Mouse (Mus musculus) hindbrain, embryonic 10.5 days (tissue): ENCODE results near the gene Tanc1. TPM values are rescaled to one million over a fixed set of nuclear protein-coding genes. Genes with fewer than 3 reads are reported as not detected.

ENCODE experiments used
- DNase-seq: peaks from one replicate; pipeline ENCODE4 v3.0.0-alpha.2; 2017; ENCODE audit warnings: low spot score
- H3K27ac ChIP-seq: fragments of 300-500 bp; sonication (generic); 2 replicates; pipeline ENCODE4 v1.5.1; 2016; ENCODE audit warnings: mild to moderate bottlenecking, moderate library complexity
- H3K27me3 ChIP-seq: fragments of 300-500 bp; sonication (generic); 2 replicates; pipeline ENCODE4 v1.6.1; 2016; ENCODE audit warnings: mild to moderate bottlenecking; ENCODE audit not compliant: poor library complexity, insufficient read depth, severe bottlenecking
- H3K36me3 ChIP-seq: fragments of 300-500 bp; sonication (generic); 2 replicates; pipeline ENCODE4 v1.6.1; 2016; ENCODE audit warnings: mild to moderate bottlenecking, moderate library complexity
- H3K4me1 ChIP-seq: fragments of 300-500 bp; sonication (generic); replicated peaks from 2 replicates; pipeline ENCODE4 v1.6.1; 2016; ENCODE audit warnings: mild to moderate bottlenecking
- H3K4me3 ChIP-seq: fragments of 300-500 bp; sonication (generic); 2 replicates; pipeline ENCODE4 v1.5.1; 2016; ENCODE audit warnings: mild to moderate bottlenecking, moderate library complexity
- H3K9me3 ChIP-seq: fragments of 300-500 bp; sonication (generic); 2 replicates; pipeline ENCODE4 v1.6.1; 2016; ENCODE audit warnings: mild to moderate bottlenecking, moderate library complexity
- WGBS: fragments of 180-500 bp; shearing (Covaris S2); methylation state at CpG from one replicate; pipeline ENCODE4 v1.1.7; 2016; 5-methylcytosine and 5-hydroxymethylcytosine counted together
- polyA plus RNA-seq: library from polyadenylated mRNA; unstranded; fragments of >200 nt; fragmentation: Nextera tagmentation; extraction: Ambion mirVana; gene quantifications from 2 replicates; pipeline ENCODE4 v1.2.1, GENCODE M21; 2016

Tanc1 gene
- polyA plus RNA-seq, 1 experiment from 2014 or later, result 15.9 TPM

DNA sequence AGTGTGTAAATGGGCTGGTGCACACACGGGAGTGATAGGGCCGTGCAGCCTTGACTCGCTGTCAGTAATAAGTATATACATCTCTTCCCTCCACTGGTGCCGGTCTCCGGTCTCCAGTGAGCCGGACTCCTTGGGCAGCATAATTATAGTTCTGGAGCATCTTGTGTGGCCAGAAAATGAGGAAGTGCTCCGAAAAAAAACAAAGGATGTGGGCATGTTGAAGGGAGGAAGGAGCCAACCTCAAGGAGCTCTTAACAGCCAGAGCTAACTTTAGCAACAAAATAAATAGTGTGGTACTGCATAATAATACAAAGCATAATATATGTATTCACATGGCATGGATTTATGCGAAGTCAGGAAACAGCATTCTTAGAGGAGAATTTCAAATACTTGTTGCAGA is 30.9 kb downstream of the Tanc1 start:
- peaks cover 19% of the 10 kb centered on the region for H3K4me1 ChIP-seq
- 89% methylated on average over 8 of the region's 8 CpGs for WGBS
- no peak for DNase-seq
- H3K9me3 ChIP-seq, result no peaks in the 10 kb centered on the region
- H3K4me3 ChIP-seq, result no peak overlapping the region
- H3K27ac ChIP-seq, result no peak overlapping the region
- peaks cover 22% of the 10 kb centered on the region for H3K27me3 ChIP-seq
- H3K36me3 ChIP-seq, result no peaks in the 10 kb centered on the region

DNA sequence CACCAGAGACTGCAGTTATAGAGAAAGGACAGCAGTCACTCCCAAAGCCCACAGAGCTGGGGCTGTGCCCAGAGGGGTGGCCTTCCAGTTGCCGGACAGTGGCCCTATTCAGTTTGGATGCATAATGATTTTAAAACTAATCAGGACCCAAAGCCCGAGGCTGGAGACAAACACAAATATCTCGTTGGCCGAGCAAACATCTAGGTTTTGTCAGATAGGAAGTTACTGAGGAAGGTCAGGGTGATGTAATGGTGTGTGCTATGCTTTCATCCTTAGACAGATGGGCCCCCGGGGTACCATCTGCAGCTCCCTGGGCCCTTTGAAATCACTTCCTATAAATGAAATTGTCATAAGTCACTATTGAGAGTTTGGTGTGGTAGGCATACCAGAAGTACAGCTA is 33.0 kb downstream of the Tanc1 start:
- Histone ChIP-seq H3K4me1 (peaks cover 33% of the 10 kb centered on the region), H3K27ac (no peak overlapping the region), H3K9me3 (no peaks in the 10 kb centered on the region), H3K27me3 (peaks cover 40% of the 10 kb centered on the region), H3K4me3 (no peak overlapping the region), H3K36me3 (no peaks in the 10 kb centered on the region)
- WGBS, result 67% methylated on average over 5 of the region's 5 CpGs
- DNase-seq, result no peak

DNA sequence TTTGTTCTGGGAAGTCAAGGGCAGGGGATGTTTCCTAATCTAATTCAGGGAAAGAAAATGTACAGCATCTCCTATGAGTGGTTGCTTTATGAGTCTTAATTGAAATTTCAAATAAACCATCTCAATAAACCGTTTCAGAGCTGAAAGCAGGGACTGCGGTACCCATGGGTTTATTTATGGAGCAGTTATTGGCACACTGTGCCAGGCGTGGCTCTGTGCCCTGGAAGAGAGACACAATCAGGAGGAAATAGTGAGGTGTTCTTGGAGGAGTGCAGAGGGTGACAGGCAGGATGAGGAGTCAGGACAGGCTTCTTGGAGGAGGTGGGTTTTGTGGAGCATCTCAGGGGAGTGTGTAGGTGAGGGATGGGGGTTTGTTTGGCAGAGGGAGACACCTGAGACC is 33.7 kb downstream of the Tanc1 start:
- no peaks in the 10 kb centered on the region for H3K9me3 ChIP-seq
- no peak overlapping the region for H3K4me3 ChIP-seq
- peaks cover 33% of the 10 kb centered on the region for H3K4me1 ChIP-seq
- no peak overlapping the region for H3K27ac ChIP-seq
- WGBS, result 83% methylated on average over 3 of the region's 3 CpGs
- no peak for DNase-seq
- peaks cover 41% of the 10 kb centered on the region for H3K27me3 ChIP-seq
- no peaks in the 10 kb centered on the region for H3K36me3 ChIP-seq

DNA sequence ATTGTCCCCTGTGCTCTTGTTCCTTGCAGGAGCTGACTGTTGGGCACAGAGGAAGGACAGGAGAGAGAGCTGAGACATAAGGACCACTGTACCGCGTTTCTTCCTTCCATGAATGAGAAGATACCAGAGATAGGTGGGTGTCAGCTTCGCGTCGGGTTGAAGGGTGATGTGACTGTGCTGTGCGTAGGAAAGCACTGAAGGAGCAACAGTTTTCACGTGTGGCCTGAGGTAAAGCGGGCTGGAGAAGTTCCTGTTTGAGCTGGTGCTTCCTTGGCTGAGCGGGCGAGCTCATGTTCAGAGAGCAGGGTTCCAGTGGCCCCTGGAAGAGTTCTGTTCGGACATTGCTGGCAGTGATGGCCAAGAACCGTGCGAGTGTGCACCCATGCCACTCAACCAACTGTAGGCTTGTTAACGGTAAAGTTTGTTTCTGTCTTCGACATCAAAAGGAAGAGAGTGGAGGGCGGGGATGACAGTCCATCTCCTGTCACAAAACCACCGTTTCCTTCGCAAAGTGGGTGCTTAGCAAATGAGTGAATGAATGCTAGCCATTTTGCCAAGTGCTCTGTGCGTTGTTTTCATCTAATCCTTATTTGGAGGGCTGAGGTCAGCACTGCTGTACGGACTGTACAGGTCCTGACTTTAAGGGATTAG is 35.0 kb downstream of the Tanc1 start:
- no peak overlapping the region for H3K4me3 ChIP-seq
- peaks cover 33% of the 10 kb centered on the region for H3K4me1 ChIP-seq
- H3K27ac ChIP-seq, result no peak overlapping the region
- H3K27me3 ChIP-seq, result peaks cover 41% of the 10 kb centered on the region
- WGBS, result 87% methylated on average over 20 of the region's 20 CpGs
- no peaks in the 10 kb centered on the region for H3K36me3 ChIP-seq
- no peaks in the 10 kb centered on the region for H3K9me3 ChIP-seq
- DNase-seq, result no peak

DNA sequence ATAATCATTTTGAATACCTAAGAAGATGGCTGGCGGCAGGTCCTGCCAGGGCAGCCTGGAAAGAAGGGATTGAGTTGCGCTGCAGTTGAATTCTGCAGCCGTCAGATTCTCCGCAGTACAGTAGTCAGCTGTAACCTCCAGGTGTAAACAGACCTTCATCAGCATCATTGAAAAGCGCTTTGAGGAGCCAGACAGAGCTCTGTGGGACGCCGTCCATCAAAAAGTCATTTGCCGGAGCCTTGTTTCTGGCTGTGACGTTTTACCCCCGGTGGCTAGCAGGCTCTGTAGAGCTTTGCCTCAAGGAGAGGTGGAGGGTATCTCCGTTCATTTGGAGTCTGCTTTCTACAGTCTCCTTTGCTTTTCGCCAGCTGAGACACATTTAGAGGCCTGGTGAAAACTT is 36.6 kb downstream of the Tanc1 start:
- DNase-seq, result peak; percentile 8
- Histone ChIP-seq H3K9me3 (no peaks in the 10 kb centered on the region), H3K27ac (no peak overlapping the region), H3K27me3 (peaks cover 41% of the 10 kb centered on the region), H3K4me1 (peaks cover 37% of the 10 kb centered on the region), H3K4me3 (peak overlapping the region; percentile 20; the same call in 1 of the 2 replicates), H3K36me3 (no peaks in the 10 kb centered on the region)
- WGBS, result 9% methylated on average over 12 of the region's 12 CpGs

DNA sequence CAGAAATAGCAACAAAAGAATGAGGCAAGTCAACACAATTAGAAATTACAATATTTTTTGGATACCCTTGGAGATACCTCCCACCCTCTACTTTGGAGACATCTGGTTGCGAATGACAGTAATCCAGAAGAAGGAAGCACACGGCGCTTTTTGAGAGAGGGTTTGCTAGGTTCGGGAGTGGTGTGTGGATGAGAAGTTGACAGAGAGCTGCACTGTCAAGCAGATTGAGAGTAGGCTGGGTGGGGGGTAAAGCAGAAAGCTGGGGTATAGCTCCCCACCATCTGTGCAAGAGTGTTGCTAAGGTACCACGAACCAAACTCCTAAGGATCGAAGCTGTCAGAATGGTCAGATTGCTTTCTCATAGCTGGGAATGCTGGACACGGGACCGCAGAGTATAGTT is 40.0 kb downstream of the Tanc1 start:
- no peak for DNase-seq
- H3K27ac ChIP-seq, result no peak overlapping the region
- H3K9me3 ChIP-seq, result no peaks in the 10 kb centered on the region
- WGBS, result 94% methylated on average over 8 of the region's 8 CpGs
- no peak overlapping the region for H3K4me3 ChIP-seq
- H3K36me3 ChIP-seq, result no peaks in the 10 kb centered on the region
- H3K27me3 ChIP-seq, result peaks cover 28% of the 10 kb centered on the region
- H3K4me1 ChIP-seq, result peaks cover 40% of the 10 kb centered on the region

DNA sequence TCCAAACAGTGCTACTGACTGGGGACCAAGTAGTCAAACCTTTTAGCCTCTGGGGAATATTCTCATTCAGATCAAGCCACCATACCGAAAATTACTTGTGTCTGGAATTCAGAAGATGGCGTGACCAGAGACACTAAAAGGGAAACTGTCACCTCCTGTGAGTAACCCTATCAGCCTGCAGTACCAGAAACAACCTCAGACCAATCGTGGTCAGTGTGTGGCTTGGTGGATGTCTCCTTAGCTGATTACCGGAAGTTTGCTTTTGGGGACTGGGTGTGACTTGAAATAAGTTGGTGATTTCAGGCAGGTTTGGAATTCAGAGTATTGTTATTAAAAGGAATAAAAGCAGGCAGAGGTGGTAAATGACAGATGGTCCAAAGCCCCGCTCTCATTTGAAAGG is 40.9 kb downstream of the Tanc1 start:
- Histone ChIP-seq H3K27me3 (peaks cover 19% of the 10 kb centered on the region), H3K4me3 (no peak overlapping the region), H3K27ac (no peak overlapping the region), H3K4me1 (peaks cover 35% of the 10 kb centered on the region), H3K36me3 (no peaks in the 10 kb centered on the region), H3K9me3 (no peaks in the 10 kb centered on the region)
- WGBS, result 77% methylated on average over 5 of the region's 5 CpGs
- DNase-seq, result no peak

DNA sequence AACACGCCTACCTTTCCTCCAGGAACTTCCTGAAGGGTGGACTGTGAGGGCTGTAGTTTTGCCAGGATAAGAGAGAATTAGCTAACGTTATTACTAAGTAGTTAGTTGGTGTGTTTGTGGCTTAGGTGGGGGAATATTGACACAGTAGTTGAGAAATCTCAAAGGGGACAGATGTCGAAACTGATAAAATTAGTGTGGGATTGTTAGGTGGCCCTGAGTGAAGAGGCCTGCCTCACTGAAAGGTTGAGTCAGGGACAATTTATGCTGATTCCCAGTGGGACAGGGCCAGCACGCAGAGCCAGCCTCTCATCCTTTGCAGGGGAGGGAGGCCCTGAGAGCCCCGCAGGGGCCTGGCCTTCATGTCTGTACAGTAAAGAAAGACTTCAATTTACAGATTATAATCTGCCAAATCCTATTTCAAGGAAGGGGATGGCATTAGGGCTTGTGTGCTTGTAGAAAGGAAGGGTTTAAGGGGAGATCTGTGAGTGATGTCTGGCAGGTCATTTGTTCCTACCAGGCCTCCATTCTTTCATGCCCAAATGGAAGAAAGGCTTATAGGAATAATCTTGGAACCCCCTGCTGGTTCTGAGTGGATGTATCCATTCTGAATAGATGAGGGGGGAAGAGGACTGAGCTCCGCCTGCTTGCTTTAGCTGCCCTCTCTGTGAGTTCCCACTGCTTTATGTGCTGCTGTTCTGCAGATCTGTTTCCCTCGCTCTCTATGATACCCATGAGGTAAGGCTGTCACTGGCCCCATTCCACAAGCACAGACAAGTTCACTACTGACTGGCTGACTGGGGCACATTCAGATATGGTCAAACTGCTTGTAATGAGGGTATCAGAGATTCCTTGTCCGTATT is 41.7 kb downstream of the Tanc1 start:
- 42% methylated on average over 8 of the region's 8 CpGs for WGBS
- Histone ChIP-seq H3K36me3 (no peaks in the 10 kb centered on the region), H3K4me3 (no peak overlapping the region), H3K9me3 (no peaks in the 10 kb centered on the region), H3K27me3 (peaks cover 11% of the 10 kb centered on the region), H3K27ac (peak overlapping the region; percentile 12), H3K4me1 (peaks cover 26% of the 10 kb centered on the region)
- DNase-seq, result peak; percentile 8

DNA sequence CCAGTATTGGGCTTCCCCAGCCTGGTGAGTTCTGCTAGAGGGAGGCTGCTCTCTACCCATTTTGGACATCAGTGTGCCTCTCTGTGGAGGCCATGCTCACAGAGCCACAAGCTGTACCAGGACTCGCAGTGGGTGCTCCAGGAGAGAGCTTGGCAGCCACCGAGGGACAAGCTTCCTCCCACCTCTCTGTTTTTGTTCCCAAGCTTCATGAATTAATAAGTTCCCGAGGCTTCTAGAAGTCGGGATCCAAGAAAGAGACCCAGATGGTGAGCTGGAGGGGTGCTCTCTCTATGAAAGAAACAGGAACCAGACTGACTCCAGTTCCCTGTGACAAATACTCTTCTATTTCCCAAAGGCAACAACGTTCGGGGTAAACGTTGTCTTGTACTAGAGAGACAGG is 43.6 kb downstream of the Tanc1 start:
- Histone ChIP-seq H3K27me3 (no peaks in the 10 kb centered on the region), H3K9me3 (no peaks in the 10 kb centered on the region), H3K36me3 (no peaks in the 10 kb centered on the region), H3K4me3 (no peak overlapping the region), H3K4me1 (peaks cover 24% of the 10 kb centered on the region), H3K27ac (no peak overlapping the region)
- WGBS, result 72% methylated on average over 7 of the region's 7 CpGs
- no peak for DNase-seq

DNA sequence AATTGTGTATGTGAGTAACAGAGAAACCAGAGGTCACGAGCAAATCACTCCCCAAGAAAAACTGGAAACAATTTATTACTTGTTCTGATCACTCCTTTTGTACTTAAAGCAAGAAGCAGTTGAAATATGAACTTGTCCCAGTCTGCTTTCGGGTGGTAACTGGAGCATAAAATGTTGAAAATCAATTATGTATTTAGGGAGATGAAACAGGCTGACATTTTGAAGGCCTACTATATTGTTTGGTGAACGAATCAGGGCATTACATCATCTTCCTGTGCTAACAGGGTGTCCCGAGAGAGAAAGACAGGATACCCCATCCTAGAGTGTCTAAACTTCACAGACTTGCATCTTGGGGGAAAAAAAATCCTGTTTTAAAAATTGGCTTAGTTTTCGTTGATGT is 44.8 kb downstream of the Tanc1 start:
- 64% methylated on average over 5 of the region's 5 CpGs for WGBS
- Histone ChIP-seq H3K4me3 (no peak overlapping the region), H3K27ac (no peak overlapping the region), H3K36me3 (no peaks in the 10 kb centered on the region), H3K27me3 (no peaks in the 10 kb centered on the region), H3K4me1 (peaks cover 34% of the 10 kb centered on the region), H3K9me3 (no peaks in the 10 kb centered on the region)
- DNase-seq, result no peak

DNA sequence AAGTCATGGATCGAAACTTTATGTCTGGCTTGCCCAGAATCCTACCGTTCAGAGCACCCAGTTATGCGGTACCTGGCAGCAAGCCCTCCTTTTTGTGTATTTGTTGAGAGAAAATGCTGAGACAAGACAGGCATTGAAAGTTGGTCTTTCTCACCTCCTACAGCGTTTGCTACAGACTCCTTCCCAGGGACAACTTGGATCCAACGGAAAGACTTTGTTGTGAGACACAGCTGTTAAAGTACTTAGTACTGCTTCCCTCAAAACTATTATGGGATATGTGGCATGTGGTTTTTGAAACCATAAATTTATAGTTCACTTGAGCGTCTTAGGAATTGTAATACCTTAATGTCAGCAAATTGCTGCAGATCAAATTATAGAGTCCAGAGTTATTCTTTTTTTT is 47.8 kb downstream of the Tanc1 start:
- Histone ChIP-seq H3K4me1 (peaks cover 32% of the 10 kb centered on the region), H3K36me3 (no peaks in the 10 kb centered on the region), H3K4me3 (no peak overlapping the region), H3K27ac (no peak overlapping the region), H3K9me3 (no peaks in the 10 kb centered on the region), H3K27me3 (no peaks in the 10 kb centered on the region)
- DNase-seq, result no peak
- 88% methylated on average over 6 of the region's 6 CpGs for WGBS

DNA sequence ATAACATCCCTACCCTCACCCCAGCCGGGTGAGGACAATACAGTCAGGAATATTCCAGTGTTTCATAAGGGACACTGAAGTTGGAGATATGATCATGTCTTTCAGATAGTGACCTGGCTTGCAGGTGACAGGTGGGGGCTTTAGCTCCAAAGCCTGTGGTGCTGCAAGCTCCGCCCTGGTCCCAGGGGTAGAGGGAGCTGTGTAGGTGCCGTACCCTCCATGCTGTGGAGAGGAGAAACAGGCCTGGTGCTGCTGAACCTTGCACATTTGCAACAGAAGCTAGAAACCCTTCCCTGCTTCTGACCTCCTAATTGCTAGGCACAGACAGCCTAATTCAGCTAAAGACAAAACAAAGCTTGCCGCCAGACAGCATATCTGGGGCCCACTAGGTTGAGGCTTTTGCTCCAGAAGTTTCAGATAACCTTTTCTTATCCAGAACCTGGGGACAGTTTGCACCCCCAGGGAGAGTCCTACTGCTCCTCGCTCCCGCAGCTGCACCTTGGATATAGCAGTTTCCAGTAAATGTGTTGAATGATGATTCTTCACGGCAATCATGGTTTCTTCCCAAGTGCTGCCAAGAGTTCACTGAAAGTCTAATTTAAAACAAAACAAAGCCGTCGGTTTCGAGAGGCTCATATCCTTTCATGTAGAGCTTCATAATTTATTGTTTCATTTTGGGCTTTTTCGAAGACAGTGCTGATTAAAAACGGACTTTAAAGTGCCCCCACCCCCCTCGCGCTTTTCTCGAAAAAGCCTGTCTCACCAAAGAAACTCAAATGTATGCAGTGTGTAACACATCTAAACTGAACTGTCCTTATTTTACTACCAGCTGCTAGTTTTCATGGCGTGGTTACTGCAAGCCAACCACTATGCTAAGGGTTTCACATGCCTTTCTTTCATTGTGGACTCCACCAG is 49.3 kb downstream of the Tanc1 start:
- peaks cover 29% of the 10 kb centered on the region for H3K4me1 ChIP-seq
- H3K36me3 ChIP-seq, result no peaks in the 10 kb centered on the region
- no peak for DNase-seq
- peak overlapping the region; percentile 50; the same call in 1 of the 2 replicates for H3K27ac ChIP-seq
- H3K4me3 ChIP-seq, result no peak overlapping the region
- no peaks in the 10 kb centered on the region for H3K9me3 ChIP-seq
- no peaks in the 10 kb centered on the region for H3K27me3 ChIP-seq
- 71% methylated on average over 16 of the region's 16 CpGs for WGBS
